Mouse (Mus musculus): ENCODE measurements around the gene Ccdc33.

- TF ChIP-seq CTCF (IDR thresholded peaks at IDR 0.05; ENCODE audit: low read depth, low read length), result no peak
- no peak for TF ChIP-seq POLR2AphosphoS5 (IDR thresholded peaks at IDR 0.05; ENCODE audit: insufficient replicate concordance, low read depth, low read length)
- no peak for TF ChIP-seq GATA1 (IDR thresholded peaks at IDR 0.05; ENCODE audit: borderline replicate concordance, low read length)
- TF ChIP-seq TAL1 (conservative IDR thresholded peaks at IDR 0.05; ENCODE audit: low read depth, low read length), result no peak
Observed at GRCm38 (mm10) chr9:58018385-58018784, 100.2 kb downstream of the Ccdc33 start.

Measured in G1E (cell line).